ENCODE assay signal across 9 mouse cellular contexts in genomic region chr4:120387496-120387895, GRCm38 (mm10). TPM values are rescaled to one million over a fixed set of nuclear protein-coding genes. Genes with fewer than 3 reads are reported as not detected.
DNase-seq lines count a peak whose midpoint lies in the region; ATAC-seq and TF ChIP-seq lines count a peak whose summit lies in the region.
"Had no signal": no experiment of that assay in that cellular context is flagged by ENCODE, and none has a peak within 500 bp of the region (broad histone marks: within the 10 kb centered on the region; RNA-seq: fewer than 3 reads in every experiment).

No protein-coding gene starts in this region.

- no peaks in the 10 kb centered on the region for H3K36me3 ChIP-seq in kidney, postnatal 0 days (ENCODE audit: insufficient read depth, low read length)
- H3K36me3 ChIP-seq: neural tube, embryonic 13.5 days had no signal

- peak; percentile 65 for TF ChIP-seq CTCF in kidney, postnatal 0 days (IDR thresholded peaks at IDR 0.05; ENCODE audit: low read depth)

- no peaks in the 10 kb centered on the region for H3K4me1 ChIP-seq in kidney, postnatal 0 days (replicated peaks; ENCODE audit: insufficient read depth, low read length)

- no peaks in the 10 kb centered on the region for H3K27me3 ChIP-seq in kidney, postnatal 0 days (ENCODE audit: insufficient read depth, low read length)

- no peak overlapping the region for H3K4me2 ChIP-seq in kidney, postnatal 0 days (ENCODE audit: low read length)
- H3K4me2 ChIP-seq: neural tube, embryonic 13.5 days had no signal

- H3K4me3 ChIP-seq in kidney, postnatal 0 days (replicated peaks; ENCODE audit: low read depth, low read length) = no peak overlapping the region
- H3K4me3 ChIP-seq: neural tube, embryonic 13.5 days had no signal

- 36% methylated on average over 4 of the region's 4 CpGs for WGBS in kidney, postnatal 0 days

- no peak overlapping the region for H3K9ac ChIP-seq in kidney, postnatal 0 days (ENCODE audit: low read depth, low read length)
- H3K9ac ChIP-seq: neural tube, embryonic 13.5 days had no signal

- no peak for ATAC-seq in kidney, postnatal 0 days (replicated peaks; ENCODE audit: low FRiP score, low read depth)
- ATAC-seq in megakaryocyte, adult 5-6 weeks (ENCODE audit: poor library complexity, severe bottlenecking) = no peak

- H3K27ac ChIP-seq in kidney, postnatal 0 days = no peak overlapping the region
- H3K27ac ChIP-seq: neural tube, embryonic 13.5 days had no signal

- H3K9me3 ChIP-seq in kidney, postnatal 0 days (replicated peaks; ENCODE audit: low read length) = no peaks in the 10 kb centered on the region
- H3K9me3 ChIP-seq: neural tube, embryonic 13.5 days had no signal

- peak; percentile 32 to 82 for DNase-seq in adrenal gland, adult (ENCODE audit: inconsistent age in 2 of 2, low spot score in 1 of 2)
- DNase-seq in adrenal gland, adult 8-10 months = no peak
- peak; percentile 56 for DNase-seq in kidney, postnatal 0 days (ENCODE audit: low spot score)
- DNase-seq in kidney, adult 11 months = no peak
- peak; percentile 42 to 57 for DNase-seq in adrenal gland, postnatal 36 days
- peak; percentile 40 for DNase-seq in layer of hippocampus, adult 9-11 months
- no peak for DNase-seq in ovary, postnatal 10 days (ENCODE audit: low spot score)

RNA-seq across cellular contexts. Expression of gene Scmh1, which starts 17.6 kb away (rescaled TPM):
- total RNA-seq in adrenal gland, adult 8-10 months (2022) = 10 to 100 TPM; 31.8 to 57.1 (median 47.6) TPM
- 26.1 and 30.8 TPM in 2 replicates for polyA plus RNA-seq in kidney, postnatal 0 days (2015; fragmentation: Nextera tagmentation; extraction: Ambion mirVana)
- 10 to 100 TPM; 38.6 to 45.9 TPM for total RNA-seq in adrenal gland, postnatal 36 days (2021)
- 31.3 and 41.7 TPM in 2 replicates for total RNA-seq in megakaryocyte, adult 5-6 weeks (2015)
- total RNA-seq in megakaryocyte, adult 5-6 weeks (2017) = 6.8 and 9.0 TPM in 2 replicates

Comparison
In these comparisons a context has a peak if more than half of its experiments do, and no peak if none do; other contexts are left out.
1. DNase-seq: peak in adrenal gland, adult (2 of 2), kidney, postnatal 0 days (single experiment), adrenal gland, postnatal 36 days (2 of 2) and layer of hippocampus, adult 9-11 months (single experiment); none in adrenal gland, adult 8-10 months (single experiment), kidney, adult 11 months (single experiment) and ovary, postnatal 10 days (single experiment).